Mouse (Mus musculus) ovary, adult 10 weeks (tissue): ENCODE measurements around the gene Cd247. TPM values are rescaled to one million over a fixed set of nuclear protein-coding genes. Genes with fewer than 3 reads are reported as not detected.

Experiments
- polyA plus RNA-seq: library from polyadenylated mRNA; stranded (reverse); fragments of 350-450 nt; fragmentation: Illumina TruSeq; extraction: RNeasy Lipid Tissue Mini Kit (QIAGEN cat#74804); gene quantifications from one replicate; pipeline ENCODE4 v1.2.3, GENCODE M21; 2014

Cd247 gene
- polyA plus RNA-seq = not detected

GRCm38 (mm10) chr1:165788511-165788910, at the start of gene Cd247:
Gene Cd247 (plus strand): TSS chr1:165788681.

GRCm38 (mm10) chr1:165763635-165764372, 24.7 kb upstream of the Cd247 start, which contains the start of gene Creg1:
Gene Creg1 (plus strand): TSS chr1:165763746.

Other genes starting within 250 kb of the Cd247 start
- 69.1 TPM for gene Mpzl1, start 154.1 kb upstream of the Cd247 start, polyA plus RNA-seq
- 11.3 TPM for gene Rcsd1, start 78.9 kb upstream of the Cd247 start, polyA plus RNA-seq
- 258 TPM for gene Creg1, start 24.9 kb upstream of the Cd247 start, polyA plus RNA-seq
- gene Pou2f1, start 214.0 kb downstream of the Cd247 start, polyA plus RNA-seq = 31.2 TPM